Mouse (Mus musculus) spleen, embryonic (tissue): ENCODE data around the gene Ell2.

Experiments
- CTCF ChIA-PET: fragments of 350-600 bp; sonication (Branson Sonifier 250); formaldehyde crosslinking; loops from one replicate; lab custom pipeline; 2022; lab: Charles Lee

Ell2 gene

GRCm38 (mm10) chr13:75798413-75799302 lies 92.1 kb downstream of the Ell2 start:
- CTCF ChIA-PET: interaction anchor here (0.5 kb wide), 1 partner anchor 28 kb away, joined by 3 read pairs; no protein-coding TSS in a partner anchor

GRCm38 (mm10) chr13:75799421-75799820 lies 92.9 kb downstream of the Ell2 start:
- CTCF ChIA-PET: interaction anchor here (0.6 kb wide), 1 partner anchor 922 kb away, joined by 4 read pairs; no protein-coding TSS in a partner anchor

- CTCF ChIA-PET: no interaction called here
Observed at GRCm38 (mm10) chr13:75807969-75808368, 101.4 kb downstream of the Ell2 start.

- CTCF ChIA-PET: no interaction called here
Observed at GRCm38 (mm10) chr13:75809957-75810356, 103.4 kb downstream of the Ell2 start.

GRCm38 (mm10) chr13:75817183-75817582 lies 110.6 kb downstream of the Ell2 start:
- CTCF ChIA-PET: no interaction called here

- CTCF ChIA-PET: no interaction called here
Observed at GRCm38 (mm10) chr13:75818486-75818885, 111.9 kb downstream of the Ell2 start.

GRCm38 (mm10) chr13:75818945-75819706 lies 112.6 kb downstream of the Ell2 start:
- CTCF ChIA-PET: no interaction called here

GRCm38 (mm10) chr13:75819898-75820297 lies 113.3 kb downstream of the Ell2 start:
- CTCF ChIA-PET: no interaction called here
